Mouse (Mus musculus): ENCODE measurements at regions not wholly inside any gene's neighbourhood (a gene's known extent, or its start where the extent isn't known, plus 50 kb on each side); places are given as distances from the start of the nearest gene placed in this dataset.
A peak's percentile ranks its signal among the peaks of the same experiment; 100 is the strongest.

GRCm38 (mm10) chr8:12151679-12152078 is 126.9 kb upstream of the A230072I06Rik start:
- DNase-seq: no peak

GRCm38 (mm10) chr8:12152825-12153224 is 125.8 kb upstream of the A230072I06Rik start:
- DNase-seq: no peak

DNA sequence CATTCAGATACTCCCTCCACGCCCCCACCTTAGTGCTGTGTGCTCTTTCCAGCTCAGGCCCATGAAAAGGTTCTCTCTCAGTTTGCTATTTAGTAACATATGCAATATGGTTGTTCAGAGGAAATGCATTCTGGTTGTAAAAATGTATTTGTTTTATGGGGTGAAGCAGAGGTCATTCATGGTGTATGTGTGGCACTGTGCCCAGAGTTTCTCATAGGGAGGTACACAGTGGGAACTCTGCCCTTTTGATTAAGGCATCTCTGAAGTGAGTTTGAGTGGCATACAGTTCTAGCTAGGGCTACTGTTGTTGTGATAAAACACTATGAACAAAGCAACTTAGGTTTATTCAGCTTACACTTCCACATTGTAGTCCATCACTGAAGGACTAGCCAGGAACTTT is 121.7 kb upstream of the A230072I06Rik start:
- no peak for DNase-seq

- no peak for DNase-seq
These were observed 120.4 kb upstream of the A230072I06Rik start for GRCm38 (mm10) chr8:12158188-12158587.

DNA sequence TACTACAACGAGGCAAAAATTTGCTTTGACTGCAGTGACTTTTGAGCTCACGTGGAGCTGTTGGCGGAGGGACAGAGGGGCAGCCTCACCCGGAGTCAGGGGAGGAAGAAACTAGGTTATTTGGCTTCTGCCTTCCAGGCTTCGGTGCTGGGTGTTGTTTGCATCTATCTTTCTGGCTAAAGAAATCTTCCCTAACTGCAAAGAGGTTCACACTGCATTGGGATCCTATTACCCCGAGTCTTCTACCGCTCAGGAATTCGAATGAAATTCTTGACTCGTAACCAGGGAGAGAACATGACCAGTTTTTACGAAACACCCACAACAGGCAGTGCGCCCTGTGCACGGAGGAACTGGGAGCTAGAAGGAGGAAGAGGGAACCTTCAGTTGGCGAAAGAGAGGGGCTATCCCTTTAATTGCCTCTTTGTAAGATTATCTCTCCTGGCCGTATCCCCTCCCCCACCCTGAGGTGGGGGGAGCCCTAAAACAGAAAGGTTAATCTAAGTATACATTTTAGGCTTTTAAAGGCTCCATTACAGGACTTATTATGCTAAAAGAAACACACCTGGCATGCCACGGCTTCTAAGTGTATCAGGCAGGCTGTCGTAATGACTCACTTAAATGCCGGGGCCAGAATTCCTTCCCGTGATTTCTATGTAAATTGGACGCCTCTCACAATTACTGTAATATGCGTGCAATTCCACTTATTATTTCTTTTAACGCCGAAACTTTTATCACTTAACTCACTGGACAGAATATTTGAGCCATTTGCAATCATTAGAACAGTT is 115.5 kb upstream of the A230072I06Rik start:
- no peak for DNase-seq

DNA sequence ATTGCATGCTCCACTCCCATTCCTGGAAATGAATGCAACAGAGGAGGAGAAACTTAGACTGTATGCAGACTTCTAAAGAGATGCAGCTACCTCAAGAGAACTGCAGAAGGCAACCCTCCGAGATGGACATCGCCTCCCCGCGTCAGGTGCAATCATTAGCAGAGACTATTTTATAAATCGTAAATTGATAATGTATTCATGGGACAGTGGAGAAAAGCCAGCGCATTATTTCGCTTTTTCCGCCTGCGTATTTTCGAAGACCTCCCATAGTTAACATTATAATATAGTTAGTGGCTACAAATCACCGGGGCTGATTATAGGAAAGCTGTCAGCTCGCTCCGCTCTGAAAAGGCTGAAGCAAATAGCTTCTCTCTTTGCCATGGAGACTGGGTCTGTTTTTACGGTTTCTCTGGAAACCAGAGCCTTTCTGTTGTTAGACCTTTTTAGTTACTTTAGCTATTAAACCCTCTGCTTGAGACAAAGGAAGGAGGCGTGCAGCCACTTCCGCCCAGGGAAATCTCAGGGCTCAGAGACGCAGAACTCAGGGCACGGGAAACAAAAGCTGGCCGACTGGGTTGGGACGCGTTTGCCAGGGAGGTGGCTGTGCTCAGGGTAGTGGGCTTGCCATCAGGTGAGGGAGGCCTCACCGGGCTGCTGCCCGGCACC is 113.0 kb upstream of the A230072I06Rik start:
- DNase-seq: no peak

- DNase-seq: no peak
These were observed 106.8 kb upstream of the A230072I06Rik start for GRCm38 (mm10) chr8:12171788-12172187.

DNA sequence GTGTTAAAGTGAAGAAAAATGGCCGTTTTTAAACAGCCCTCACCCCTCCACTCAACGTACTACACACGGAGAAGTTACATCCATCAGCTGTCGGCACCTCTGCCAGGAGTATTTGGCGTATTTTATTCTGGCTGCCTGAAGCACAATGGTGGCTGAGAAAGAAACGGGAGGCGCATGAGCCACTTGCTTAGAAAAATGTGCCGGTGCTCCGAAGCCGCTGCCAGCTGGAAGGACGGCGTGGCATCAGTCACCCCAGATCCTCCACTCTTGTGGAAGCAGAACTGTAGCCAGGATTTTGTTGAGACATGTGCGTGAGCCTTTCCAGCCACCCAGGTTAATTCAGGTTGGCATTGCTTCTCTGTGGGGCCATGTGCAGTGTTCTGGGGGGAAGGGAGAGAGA is 103.1 kb upstream of the A230072I06Rik start:
- no peak for DNase-seq

DNA sequence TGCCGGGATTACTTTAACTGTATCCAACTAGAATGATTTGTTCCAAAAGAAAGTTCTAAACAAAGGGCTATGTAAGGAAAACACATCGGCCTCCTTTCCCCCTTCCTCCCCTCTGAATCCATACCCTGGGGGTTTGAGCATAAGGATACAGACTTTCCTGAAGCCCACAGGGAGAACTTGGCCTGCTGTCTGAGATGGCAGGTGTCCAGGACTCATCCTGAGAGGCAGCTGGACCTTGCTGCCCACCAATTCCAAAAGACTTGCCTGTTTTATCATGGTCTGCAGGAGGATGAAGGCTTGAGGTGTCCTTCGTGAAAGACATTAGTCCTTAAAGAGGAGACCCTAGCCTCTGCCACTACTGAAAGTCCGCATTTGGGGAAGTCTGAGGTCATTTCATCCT is 94.0 kb upstream of the A230072I06Rik start:
- DNase-seq: no peak

DNA sequence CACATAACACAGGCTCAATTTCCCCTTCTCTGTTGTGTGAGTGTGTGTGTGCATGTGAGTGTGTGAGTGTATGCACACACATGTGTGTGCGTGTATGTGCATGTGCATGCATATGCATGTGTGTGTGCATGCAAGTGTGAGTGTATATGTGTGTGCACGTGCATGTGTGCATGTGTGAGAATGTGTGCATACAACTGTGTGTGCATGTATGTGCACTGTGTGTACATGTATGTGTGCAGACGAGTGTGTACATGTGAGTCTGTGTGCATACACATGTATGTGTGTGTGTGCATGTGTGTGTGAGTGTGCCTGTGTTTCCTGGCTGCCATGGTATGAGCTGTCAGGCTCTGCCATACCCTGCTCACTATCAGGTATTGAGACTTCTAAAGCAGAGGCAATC is 91.3 kb upstream of the A230072I06Rik start:
- no peak for DNase-seq

DNA sequence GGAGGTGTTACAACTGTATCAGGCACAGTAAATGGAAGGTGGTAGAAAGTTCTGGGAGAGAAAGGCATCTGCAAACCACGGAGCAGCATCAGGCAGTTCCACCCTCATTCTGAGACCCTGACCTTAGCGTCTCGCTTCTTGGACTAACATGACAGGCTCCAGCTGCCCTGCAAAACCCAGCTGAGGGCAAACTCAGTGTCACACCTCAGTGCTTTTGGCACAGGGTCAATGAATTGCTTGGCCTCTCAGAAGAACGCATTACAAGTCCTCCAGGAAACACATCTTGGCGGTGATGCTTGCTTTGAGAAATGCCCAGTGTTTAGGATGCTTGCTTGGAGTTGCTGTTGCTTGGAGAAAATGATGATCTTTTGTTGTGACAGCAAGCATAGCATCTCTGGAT is 90.2 kb upstream of the A230072I06Rik start:
- no peak for DNase-seq

DNA sequence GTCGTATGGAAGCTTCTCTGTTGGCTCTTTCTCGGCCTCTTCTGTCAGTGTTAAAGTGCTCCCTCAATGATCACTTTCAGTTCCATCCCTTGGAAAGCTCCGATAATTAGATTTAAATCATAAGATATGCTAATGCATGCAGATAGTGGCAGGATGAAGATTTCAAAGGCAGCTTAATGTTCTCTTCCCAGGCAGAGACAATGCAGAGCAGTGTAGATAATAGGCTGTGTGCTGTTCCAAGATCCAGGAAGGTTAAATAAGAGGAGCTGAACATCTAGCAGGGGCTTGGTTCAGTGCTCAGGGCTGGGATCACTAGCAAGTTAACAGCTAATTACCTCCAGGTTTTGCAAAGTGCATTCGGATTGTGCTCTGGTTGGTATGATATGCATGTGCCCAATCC is 89.7 kb upstream of the A230072I06Rik start:
- no peak for DNase-seq

DNA sequence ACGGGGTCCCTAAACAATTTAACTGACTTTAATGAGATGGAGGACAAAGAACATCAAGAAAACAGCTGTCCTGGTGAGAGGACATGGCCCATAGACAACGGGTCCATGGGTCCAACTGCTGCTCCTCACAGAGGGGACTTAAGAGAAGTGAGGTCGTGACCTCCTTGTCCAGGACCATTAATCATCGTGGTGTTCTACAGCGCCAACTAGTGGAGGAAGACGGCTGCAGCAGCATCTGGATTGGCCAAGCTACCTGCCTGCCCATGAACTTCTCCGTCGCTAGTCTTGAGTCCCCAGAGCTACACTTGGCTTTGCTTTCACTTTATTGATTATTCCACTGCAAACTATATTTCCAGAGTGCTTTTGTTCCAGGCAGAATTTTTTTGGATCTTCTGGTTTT is 86.6 kb upstream of the A230072I06Rik start:
- peak in 1 of 2 experiments; percentile 5 for DNase-seq

- DNase-seq: no peak
These were observed 72.7 kb upstream of the A230072I06Rik start for GRCm38 (mm10) chr8:12205909-12206308.

- DNase-seq: no peak
These were observed 71.2 kb upstream of the A230072I06Rik start for GRCm38 (mm10) chr8:12207412-12207811.

- no peak for DNase-seq
These were observed 64.8 kb upstream of the A230072I06Rik start for GRCm38 (mm10) chr8:12213774-12214173.

- no peak for DNase-seq
These were observed 64.2 kb upstream of the A230072I06Rik start for GRCm38 (mm10) chr8:12214205-12215019.

GRCm38 (mm10) chr8:12221506-12221905 is 57.1 kb upstream of the A230072I06Rik start:
- no peak for DNase-seq

DNA sequence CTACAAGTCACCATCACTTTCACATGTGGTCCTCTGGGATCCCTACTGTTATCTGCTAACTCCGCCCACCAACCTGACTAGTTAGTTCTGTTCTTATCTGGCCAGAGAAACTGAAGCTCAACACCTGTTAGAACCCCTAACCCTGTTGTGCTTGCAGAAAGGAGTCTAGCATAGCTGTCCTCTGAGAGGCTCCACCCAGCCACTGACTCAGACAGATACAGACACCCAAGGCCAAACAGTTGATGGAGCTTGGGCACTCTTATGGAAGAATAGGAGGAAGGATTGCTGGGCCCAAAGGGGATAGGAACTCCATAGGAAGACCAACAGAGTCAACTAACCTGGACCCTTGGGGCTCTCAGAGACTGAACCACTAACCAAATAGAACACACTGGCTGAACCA is 55.2 kb upstream of the A230072I06Rik start:
- DNase-seq: no peak
